Mouse (Mus musculus): ENCODE measurements around the gene Csad.

DNA sequence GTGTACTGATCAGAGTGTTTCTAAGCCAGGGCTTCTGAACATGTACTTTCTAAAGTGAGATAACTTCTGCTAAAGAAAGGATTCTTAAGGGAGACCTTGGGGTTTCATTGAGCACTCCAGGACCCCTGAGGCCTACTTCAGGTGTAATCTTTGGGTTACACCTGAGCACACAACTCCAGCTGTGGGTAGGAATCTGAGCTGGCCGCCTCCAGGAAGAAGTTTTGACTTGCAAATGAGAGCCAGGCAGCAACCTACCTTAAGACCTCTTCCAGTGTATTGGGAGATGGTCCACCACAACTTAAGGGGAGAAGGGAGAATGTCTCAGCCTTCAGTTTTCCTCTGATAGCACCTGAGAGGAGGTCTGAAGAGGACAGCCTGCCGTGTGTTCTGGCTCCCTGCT lies 9.6 kb upstream of the Csad start:
- TF ChIP-seq CTCF (IDR thresholded peaks at IDR 0.05; ENCODE audit: insufficient read depth, low read depth, low read length) (no peak), POLR2A (IDR thresholded peaks at IDR 0.05; ENCODE audit: insufficient read depth, low read depth, low read length) (no peak)

Data from olfactory bulb, adult 2 months (tissue).